Mouse (Mus musculus) forebrain, embryonic 13.5 days (tissue): Measurements from ENCODE around the gene Col15a1. TPM values are rescaled to one million over a fixed set of nuclear protein-coding genes. Genes with fewer than 3 reads are reported as not detected.

Experiments
- ATAC-seq: fragments of 200-750 bp; cut with Nextera tagmentation; 2 replicates; pipeline ENCODE4 v1.8.0; 2017
- H3K27ac ChIP-seq: fragments of 300-500 bp; sonication (generic); 2 replicates; pipeline ENCODE4 v1.5.1; 2015; ENCODE audit warnings: inconsistent platforms, mild to moderate bottlenecking, moderate library complexity
- H3K27me3 ChIP-seq: fragments of 300-500 bp; sonication (generic); 2 replicates; pipeline ENCODE4 v1.6.1; 2015; ENCODE audit warnings: mild to moderate bottlenecking, inconsistent platforms
- H3K36me3 ChIP-seq: fragments of 300-500 bp; sonication (generic); 2 replicates; pipeline ENCODE4 v1.6.1; 2015; ENCODE audit warnings: mild to moderate bottlenecking, inconsistent platforms; ENCODE audit not compliant: poor library complexity, severe bottlenecking
- H3K4me1 ChIP-seq: fragments of 300-500 bp; sonication (generic); 2 replicates; pipeline ENCODE4 v1.6.1; 2015; ENCODE audit warnings: inconsistent platforms
- H3K4me2 ChIP-seq: fragments of 300-500 bp; sonication (generic); 2 replicates; pipeline ENCODE4 v1.6.1; 2015; ENCODE audit warnings: inconsistent platforms, mild to moderate bottlenecking, moderate library complexity
- H3K4me3 ChIP-seq: fragments of 300-500 bp; sonication (generic); 2 replicates; pipeline ENCODE4 v1.5.1; 2015; ENCODE audit warnings: mild to moderate bottlenecking, inconsistent platforms
- H3K9ac ChIP-seq: fragments of 300-500 bp; sonication (generic); 2 replicates; pipeline ENCODE4 v1.6.1; 2015; ENCODE audit warnings: mild to moderate bottlenecking, inconsistent platforms
- H3K9me3 ChIP-seq: fragments of 300-500 bp; sonication (generic); replicated peaks from 2 replicates; pipeline ENCODE4 v1.6.1; 2016; ENCODE audit warnings: inconsistent platforms
- WGBS: fragments of 180-500 bp; shearing (Covaris S2); methylation state at CpG from one replicate; pipeline ENCODE4 v1.1.7; 2015; 5-methylcytosine and 5-hydroxymethylcytosine counted together
- polyA plus RNA-seq: library from polyadenylated mRNA; unstranded; fragments of >200 nt; fragmentation: Nextera tagmentation; extraction: Ambion mirVana; gene quantifications from 2 replicates; pipeline ENCODE4 v1.2.1, GENCODE M21; 2015

The Col15a1 gene
- polyA plus RNA-seq, 1 experiment from 2014 or later: 2.4 TPM

GRCm38 (mm10) chr4:47342632-47343031 lies 134.7 kb downstream of the Col15a1 start:
- Histone ChIP-seq H3K4me1 (peaks cover 18% of the 10 kb centered on the region), H3K27ac (no peak overlapping the region), H3K4me3 (no peak overlapping the region), H3K36me3 (no peaks in the 10 kb centered on the region), H3K9me3 (no peaks in the 10 kb centered on the region), H3K4me2 (no peak overlapping the region), H3K9ac (no peak overlapping the region), H3K27me3 (no peaks in the 10 kb centered on the region)
- no peak for ATAC-seq
- 21% methylated on average over 8 of the region's 8 CpGs for WGBS

- H3K9ac ChIP-seq: no peak overlapping the region
- H3K27me3 ChIP-seq: peaks cover 4% of the 10 kb centered on the region; the same call in 1 of the 2 replicates
- WGBS: 86% methylated on average over 4 of the region's 4 CpGs
- H3K4me2 ChIP-seq: no peak overlapping the region
- ATAC-seq: no peak
- no peak overlapping the region for H3K27ac ChIP-seq
- H3K4me3 ChIP-seq: no peak overlapping the region
- no peaks in the 10 kb centered on the region for H3K36me3 ChIP-seq
- H3K4me1 ChIP-seq: peaks cover 10% of the 10 kb centered on the region
- H3K9me3 ChIP-seq: no peaks in the 10 kb centered on the region
Measured at GRCm38 (mm10) chr4:47347022-47347421, 139.1 kb downstream of the Col15a1 start.

- Histone ChIP-seq H3K9me3 (no peaks in the 10 kb centered on the region), H3K9ac (no peak overlapping the region), H3K4me3 (no peak overlapping the region), H3K4me2 (no peak overlapping the region), H3K36me3 (no peaks in the 10 kb centered on the region), H3K27ac (no peak overlapping the region), H3K4me1 (peaks cover 18% of the 10 kb centered on the region), H3K27me3 (peaks cover 4% of the 10 kb centered on the region; the same call in 1 of the 2 replicates)
- 34% methylated on average over 6 of the region's 6 CpGs for WGBS
- no peak for ATAC-seq
Measured at GRCm38 (mm10) chr4:47349759-47350158, 141.8 kb downstream of the Col15a1 start.

- Histone ChIP-seq H3K4me1 (peaks cover 30% of the 10 kb centered on the region), H3K27ac (no peak overlapping the region), H3K9me3 (no peaks in the 10 kb centered on the region), H3K36me3 (no peaks in the 10 kb centered on the region), H3K27me3 (peaks cover 4% of the 10 kb centered on the region; the same call in 1 of the 2 replicates), H3K4me2 (peak overlapping the region; percentile 94), H3K9ac (no peak overlapping the region; the same call in 1 of the 2 replicates), H3K4me3 (peak overlapping the region; percentile 95)
- ATAC-seq: no peak
- WGBS: 17% methylated on average over 9 of the region's 9 CpGs
Measured at GRCm38 (mm10) chr4:47351386-47352049, 143.6 kb downstream of the Col15a1 start.

GRCm38 (mm10) chr4:47352061-47352661 lies 144.2 kb downstream of the Col15a1 start:
- ATAC-seq: peak; percentile 6; the same call in 1 of the 2 replicates
- WGBS: under 1% methylated on average over 32 of the region's 32 CpGs
- H3K9me3 ChIP-seq: no peaks in the 10 kb centered on the region
- peak overlapping the region; percentile 94 for H3K4me2 ChIP-seq
- no peak overlapping the region for H3K27ac ChIP-seq
- peak overlapping the region; percentile 98 for H3K9ac ChIP-seq
- peak overlapping the region; percentile 95 for H3K4me3 ChIP-seq
- no peaks in the 10 kb centered on the region for H3K36me3 ChIP-seq
- H3K4me1 ChIP-seq: peaks cover 31% of the 10 kb centered on the region
- H3K27me3 ChIP-seq: peaks cover 4% of the 10 kb centered on the region; the same call in 1 of the 2 replicates

GRCm38 (mm10) chr4:47352803-47353388 lies 144.9 kb downstream of the Col15a1 start, which contains the start of gene Tgfbr1:
Gene Tgfbr1 (plus strand): TSS chr4:47353222.
- Histone ChIP-seq H3K9ac (peak within 1 kb of the TSS; percentile 98), H3K4me2 (peak within 1 kb of the TSS; percentile 94), H3K27me3 (peaks cover 4% of the 10 kb centered on the region; the same call in 1 of the 2 replicates), H3K9me3 (no peaks in the 10 kb centered on the region), H3K4me3 (peak within 1 kb of the TSS; percentile 95), H3K27ac (peak within 1 kb of the TSS; percentile 93), H3K4me1 (peaks cover 31% of the 10 kb centered on the region), H3K36me3 (no peaks in the 10 kb centered on the region)
- under 1% methylated on average over 48 of the region's 65 CpGs for WGBS
- ATAC-seq: peak; percentile 99

GRCm38 (mm10) chr4:47353416-47354111 lies 145.6 kb downstream of the Col15a1 start:
- H3K4me1 ChIP-seq: peaks cover 33% of the 10 kb centered on the region
- peak; percentile 68 for ATAC-seq
- peak overlapping the region; percentile 98 for H3K9ac ChIP-seq
- peak overlapping the region; percentile 93 for H3K27ac ChIP-seq
- no peaks in the 10 kb centered on the region for H3K36me3 ChIP-seq
- peak overlapping the region; percentile 94 for H3K4me2 ChIP-seq
- H3K27me3 ChIP-seq: peaks cover 4% of the 10 kb centered on the region; the same call in 1 of the 2 replicates
- H3K4me3 ChIP-seq: peak overlapping the region; percentile 95
- no peaks in the 10 kb centered on the region for H3K9me3 ChIP-seq
- 1% methylated on average over 43 of the region's 73 CpGs for WGBS

- peaks cover 37% of the 10 kb centered on the region for H3K4me1 ChIP-seq
- WGBS: 30% methylated on average over 3 of the region's 3 CpGs
- no peak overlapping the region for H3K27ac ChIP-seq
- no peaks in the 10 kb centered on the region for H3K9me3 ChIP-seq
- no peaks in the 10 kb centered on the region for H3K36me3 ChIP-seq
- peaks cover 4% of the 10 kb centered on the region; the same call in 1 of the 2 replicates for H3K27me3 ChIP-seq
- H3K9ac ChIP-seq: peak overlapping the region; percentile 98
- no peak for ATAC-seq
- H3K4me3 ChIP-seq: peak overlapping the region; percentile 95
- peak overlapping the region; percentile 94 for H3K4me2 ChIP-seq
Measured at GRCm38 (mm10) chr4:47354304-47354703, 146.3 kb downstream of the Col15a1 start.

- Histone ChIP-seq H3K4me2 (no peak overlapping the region), H3K9ac (no peak overlapping the region), H3K9me3 (no peaks in the 10 kb centered on the region), H3K27ac (no peak overlapping the region), H3K36me3 (no peaks in the 10 kb centered on the region), H3K4me3 (no peak overlapping the region), H3K27me3 (no peaks in the 10 kb centered on the region), H3K4me1 (peaks cover 16% of the 10 kb centered on the region)
- WGBS: 99% methylated on average over 2 of the region's 2 CpGs
- no peak for ATAC-seq
Measured at GRCm38 (mm10) chr4:47362662-47363061, 154.7 kb downstream of the Col15a1 start.
